Mouse (Mus musculus): ENCODE measurements around the gene Maml3.

- TF ChIP-seq MAFK (IDR thresholded peaks at IDR 0.05; ENCODE audit: insufficient read depth, low read depth, low read length) (no peak), CHD2 (IDR thresholded peaks at IDR 0.05; ENCODE audit: low read depth, low read length) (no peak), HCFC1 (IDR thresholded peaks at IDR 0.05; ENCODE audit: borderline replicate concordance, insufficient read depth, low read length) (no peak)
These were observed 86.8 kb downstream of the Maml3 start for GRCm38 (mm10) chr3:52018103-52018439.

Data from ES-E14 (cell line).